Mouse (Mus musculus) cerebellum, postnatal 36 days (tissue): ENCODE measurements around the gene Rab31.
A peak's percentile ranks its signal among the peaks of the same experiment; 100 is the strongest.

Experiments
- DNase-seq, 2 experiments: peaks; one replicate each; pipeline ENCODE4 v3.0.0; 2021 to 2022; ENCODE audit warnings: mixed read lengths in 2 of 2

Rab31 gene

DNA sequence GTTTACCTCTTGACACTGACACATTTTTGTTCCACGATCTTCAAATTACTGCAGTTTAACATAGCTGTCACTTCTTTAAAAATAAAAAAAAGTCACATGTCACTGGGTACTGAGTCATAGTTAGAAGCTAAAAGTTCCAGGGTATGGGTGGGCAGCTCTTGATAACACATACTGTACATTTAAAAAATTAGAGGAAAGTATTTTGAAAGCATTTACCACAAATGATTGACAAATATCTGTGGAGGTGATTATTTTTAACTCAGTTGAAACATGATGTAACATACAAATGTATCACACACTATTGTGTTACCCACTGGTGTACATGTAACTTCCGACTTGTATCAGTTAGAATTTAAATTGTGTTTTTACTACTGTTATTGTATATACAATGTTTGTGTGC is 37.5 kb downstream of the Rab31 start:
- DNase-seq, result no peak

DNA sequence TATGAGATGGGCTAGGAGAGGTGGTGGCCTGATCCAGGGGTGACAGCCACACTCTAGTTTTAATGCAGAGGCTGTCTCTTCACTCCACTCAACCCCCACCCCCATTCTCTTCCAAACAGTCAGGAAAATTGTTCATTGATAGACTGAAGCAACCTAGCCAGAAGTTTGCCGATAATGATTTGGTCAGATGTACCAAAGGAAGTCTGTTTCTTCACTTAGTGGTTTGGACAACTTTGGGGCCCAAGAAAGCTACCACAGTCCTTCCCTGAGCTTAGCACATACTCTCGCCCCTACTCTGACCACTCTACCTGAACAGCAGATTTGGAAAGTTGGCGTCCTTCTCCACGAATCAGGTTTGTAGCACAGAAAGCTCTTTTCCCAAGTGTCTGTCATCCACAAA is 39.9 kb downstream of the Rab31 start:
- no peak for DNase-seq

DNA sequence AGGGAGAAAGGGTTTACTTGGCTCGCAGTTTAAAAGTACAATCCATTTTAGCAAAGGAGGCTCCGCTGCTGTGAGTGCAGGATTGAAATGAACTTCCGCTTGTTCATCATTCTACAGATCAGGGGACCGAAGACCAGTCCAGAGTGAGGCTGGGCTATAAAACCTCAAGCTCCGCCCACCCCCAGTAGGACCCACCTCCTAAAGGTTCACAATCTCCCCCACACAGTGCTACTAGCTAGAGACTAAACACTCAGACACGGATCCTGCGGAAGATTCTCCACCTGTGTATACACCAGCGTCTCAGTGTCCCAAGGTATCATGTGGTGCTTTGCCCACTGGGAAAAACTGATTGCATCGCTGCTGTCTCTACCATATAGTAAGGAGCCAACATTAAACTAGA is 40.8 kb downstream of the Rab31 start:
- DNase-seq, result no peak

DNA sequence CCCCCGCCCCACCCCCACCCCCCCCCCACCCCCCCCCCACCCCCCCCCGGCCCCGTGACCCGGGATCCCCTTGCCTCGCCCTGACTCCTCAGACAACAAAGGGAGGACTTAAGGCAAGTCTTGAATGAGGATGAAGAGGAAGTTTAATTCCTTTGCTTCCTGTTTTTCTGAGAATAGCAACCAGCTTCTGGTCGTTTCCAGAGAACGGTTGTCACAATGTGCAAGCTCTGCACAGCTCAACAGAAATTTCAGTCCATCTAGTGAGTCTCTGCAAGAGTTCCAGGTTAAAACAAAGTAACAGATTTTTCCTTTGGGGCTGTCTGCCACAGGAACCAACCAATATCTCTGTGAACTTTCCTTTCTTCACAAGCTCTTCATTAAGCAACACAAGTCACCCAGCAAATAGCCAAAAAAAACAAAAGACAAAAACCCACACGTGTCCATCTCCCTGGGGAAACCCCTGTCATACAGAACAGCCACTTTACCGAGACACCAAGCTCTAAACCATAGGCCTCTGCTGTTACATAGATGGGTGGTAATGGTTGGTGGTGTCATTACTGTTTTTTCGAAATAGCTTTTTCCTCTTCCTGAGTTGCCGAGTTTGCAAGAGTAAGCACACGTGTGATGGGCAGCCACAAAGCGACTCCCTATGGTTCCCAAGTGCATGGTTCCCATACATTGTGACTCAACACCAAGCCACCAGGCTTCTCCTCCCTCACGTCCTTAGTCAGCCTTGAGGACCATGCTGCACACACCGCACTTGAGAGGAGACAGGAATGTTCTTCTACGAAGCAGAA is 42.4 kb downstream of the Rab31 start:
- no peak for DNase-seq

DNA sequence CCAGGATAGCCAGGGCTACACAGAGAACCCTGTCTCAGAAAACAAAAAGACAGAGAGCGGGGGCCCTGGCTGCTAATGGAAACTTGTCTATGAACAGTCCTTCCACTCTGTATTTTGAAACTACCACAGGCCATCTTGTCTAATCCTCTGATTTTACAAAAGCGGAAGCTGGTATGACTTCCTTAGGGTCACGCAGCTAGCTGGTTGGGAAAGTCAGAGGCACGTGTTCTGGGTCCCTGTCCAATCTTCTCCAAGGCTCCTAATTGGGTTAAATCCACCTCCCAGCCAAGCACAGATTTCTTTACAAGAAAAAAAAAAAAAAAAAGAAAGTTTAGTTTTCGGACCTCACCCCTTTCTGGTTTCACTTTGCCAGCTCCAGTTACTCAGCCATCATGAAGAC is 45.8 kb downstream of the Rab31 start:
- no peak for DNase-seq

DNA sequence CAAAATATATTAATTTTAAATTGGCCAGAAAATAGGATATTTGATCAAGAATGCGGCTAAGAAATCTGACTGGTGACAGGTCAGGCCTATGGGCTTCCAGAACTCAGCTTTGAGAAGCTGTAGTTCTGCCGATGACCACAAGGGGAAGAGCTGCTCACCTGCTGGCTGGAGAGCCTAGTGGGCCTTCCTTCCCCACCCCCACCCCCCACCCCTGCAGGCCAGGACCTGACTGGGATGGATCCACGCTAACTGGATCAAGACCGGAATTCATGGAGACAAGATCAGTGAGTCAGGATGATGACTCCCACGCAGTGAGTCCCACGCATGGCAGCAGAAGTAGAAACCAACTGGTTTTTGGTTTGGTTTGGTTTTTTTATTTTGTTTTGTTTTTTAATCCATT is 46.3 kb downstream of the Rab31 start:
- DNase-seq, result no peak

DNA sequence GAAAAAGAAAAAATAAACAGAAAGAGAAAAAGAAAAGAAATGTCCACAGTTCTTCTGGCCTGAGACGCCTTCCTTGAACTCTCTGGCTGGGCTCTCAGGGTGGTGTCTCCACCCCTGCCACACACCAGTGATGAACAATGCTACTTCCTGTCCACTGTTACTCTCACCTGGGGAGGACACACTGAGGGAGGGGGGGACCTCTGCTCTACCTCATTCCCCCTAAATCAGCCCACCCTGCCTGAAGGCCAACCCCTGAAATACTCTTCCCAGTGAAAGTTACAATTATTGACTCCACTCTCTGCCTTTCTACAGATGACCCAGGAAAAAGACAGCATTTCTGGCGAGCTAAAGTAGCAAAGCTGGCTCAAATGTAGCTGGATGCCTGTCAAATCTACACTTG is 46.7 kb downstream of the Rab31 start:
- DNase-seq, result no peak

DNA sequence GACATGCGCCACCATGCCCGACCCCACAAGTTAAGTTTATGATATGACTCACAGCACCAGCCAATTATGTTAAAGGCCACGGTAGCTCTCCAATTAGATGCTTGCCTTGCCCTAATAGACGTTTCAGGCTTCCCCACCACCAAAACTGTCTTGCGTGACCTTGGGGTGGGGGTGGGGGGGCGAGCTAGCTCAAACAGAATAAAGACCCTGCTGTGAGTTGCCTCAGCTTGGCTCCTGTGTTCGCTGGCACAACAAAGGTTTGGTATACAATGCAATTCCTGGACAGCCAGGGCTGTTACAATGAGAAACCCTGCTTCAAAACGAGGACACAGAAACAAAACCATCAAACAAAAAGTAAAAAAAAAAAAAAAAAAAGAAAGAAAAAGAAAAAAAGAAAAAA is 47.2 kb downstream of the Rab31 start:
- DNase-seq, result no peak

DNA sequence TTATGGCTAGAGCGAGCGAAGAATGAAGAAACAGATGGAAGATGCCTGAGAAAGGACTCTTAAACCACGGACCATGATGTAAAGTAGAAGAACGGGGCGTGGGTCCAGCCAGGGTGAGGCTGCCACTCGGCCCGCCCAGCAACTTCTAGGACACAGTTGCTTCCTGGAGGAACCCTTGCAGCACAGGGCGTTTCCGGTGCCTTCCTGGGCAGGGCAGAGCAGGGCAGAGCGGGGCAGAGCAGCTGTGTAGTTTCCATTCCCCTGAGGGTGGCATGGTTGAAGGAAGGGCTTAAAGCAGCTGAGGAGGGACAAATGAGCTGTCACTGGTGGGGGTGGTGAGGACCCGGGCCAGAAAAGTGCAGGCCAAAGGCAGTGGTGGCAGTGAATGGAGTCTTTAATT is 48.3 kb downstream of the Rab31 start:
- DNase-seq, result no peak

DNA sequence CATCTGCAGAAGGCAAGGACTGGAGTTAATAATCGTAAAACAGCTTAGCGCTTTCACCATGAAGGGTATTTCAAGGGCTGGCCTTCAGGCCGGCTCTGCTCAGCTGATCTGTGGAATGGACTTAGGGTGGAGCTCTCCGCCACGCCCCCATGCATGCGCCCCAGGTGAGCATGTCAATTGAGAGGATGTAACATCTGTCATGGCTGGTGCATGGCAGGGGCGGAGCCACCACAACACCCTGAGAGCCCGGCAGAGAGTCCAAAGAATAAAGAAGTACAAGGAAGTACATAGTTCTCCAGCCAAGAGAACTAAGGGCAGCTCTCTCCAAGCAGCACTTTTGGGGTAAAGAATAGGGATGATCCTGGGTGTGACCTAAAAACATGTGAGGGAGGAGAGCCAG is 48.9 kb downstream of the Rab31 start:
- no peak for DNase-seq

DNA sequence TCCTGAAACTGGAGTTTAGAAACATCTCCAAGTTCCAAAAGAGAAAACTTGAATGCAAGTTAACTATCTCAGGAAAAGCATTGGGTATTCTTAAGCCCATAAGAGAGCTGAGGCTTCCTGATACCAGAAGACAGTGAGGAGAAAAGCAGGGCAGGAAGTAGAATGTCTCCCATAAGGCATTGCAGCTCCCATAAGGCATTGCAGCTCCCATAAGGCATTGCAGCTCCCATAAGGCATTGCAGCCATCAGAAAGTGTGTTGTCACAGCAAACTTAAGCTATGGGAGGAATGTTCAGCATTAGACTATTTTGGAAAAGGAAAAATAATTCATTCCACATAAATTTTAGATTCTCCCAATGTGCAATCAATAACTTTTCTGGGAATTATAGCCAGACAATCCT is 51.2 kb downstream of the Rab31 start:
- DNase-seq, result no peak

DNA sequence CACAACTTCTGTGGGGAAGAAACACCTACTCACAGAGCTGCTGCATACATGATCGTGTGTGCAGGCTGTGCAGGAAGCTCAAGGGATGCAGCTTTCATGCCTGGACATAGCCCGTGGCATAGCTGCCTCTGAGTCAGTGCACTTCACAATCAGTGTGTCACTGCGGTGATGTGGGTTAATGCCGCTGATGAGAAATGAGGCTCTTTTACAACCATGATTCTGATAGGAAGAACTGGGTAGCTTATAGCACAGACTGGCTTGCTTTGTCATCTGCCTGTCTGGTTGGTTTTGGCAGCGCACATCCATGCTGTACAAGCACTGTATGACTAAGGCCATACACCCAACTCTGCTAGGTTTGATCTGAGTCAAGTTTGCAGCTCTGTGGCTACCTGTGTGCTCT is 52.7 kb downstream of the Rab31 start:
- DNase-seq, result no peak

DNA sequence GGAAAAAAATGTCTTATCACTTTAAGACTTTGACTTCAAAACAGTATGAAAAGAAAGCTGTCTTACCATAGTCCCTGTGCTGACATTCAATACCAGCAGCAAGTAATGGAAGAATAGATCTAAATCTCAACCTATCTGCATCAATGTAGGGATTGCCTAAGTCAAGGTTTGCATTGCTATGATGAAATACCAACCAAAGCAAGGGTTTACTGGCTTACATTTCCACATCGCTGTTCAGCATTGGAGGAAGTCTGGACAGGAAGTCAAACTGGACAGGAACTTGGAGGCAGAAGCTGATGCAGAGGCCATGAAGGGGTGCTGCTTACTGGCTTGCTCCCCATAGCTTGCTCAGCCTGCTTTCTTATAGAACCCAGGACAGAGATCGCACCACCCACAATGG is 54.0 kb downstream of the Rab31 start:
- DNase-seq, result no peak

DNA sequence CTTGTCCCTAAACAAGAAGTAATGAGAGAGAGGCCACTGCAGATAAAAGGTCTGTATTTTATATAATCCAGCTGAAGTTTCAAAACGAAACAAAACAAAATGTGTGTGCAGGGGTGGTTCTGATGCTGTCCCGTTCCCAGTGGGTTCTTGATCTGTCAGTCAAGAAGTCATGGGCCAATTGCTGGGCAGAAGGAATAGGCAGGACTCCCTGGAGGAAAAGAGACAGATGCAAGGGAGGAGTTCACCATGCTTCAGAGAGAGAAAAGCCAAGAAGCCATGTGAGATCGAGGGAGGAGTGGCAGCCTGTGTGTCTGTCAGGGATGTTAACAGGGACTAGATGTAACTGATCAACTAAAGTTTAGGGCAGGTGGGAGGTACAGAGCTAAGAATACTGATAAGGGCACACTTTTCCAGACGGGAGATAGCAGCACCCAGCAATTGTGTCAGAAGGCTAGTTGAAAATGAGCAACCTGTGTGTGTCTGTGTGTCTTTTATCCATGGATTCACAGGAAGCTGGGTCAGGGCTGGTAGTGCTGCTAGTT is 54.8 kb downstream of the Rab31 start:
- no peak for DNase-seq

DNA sequence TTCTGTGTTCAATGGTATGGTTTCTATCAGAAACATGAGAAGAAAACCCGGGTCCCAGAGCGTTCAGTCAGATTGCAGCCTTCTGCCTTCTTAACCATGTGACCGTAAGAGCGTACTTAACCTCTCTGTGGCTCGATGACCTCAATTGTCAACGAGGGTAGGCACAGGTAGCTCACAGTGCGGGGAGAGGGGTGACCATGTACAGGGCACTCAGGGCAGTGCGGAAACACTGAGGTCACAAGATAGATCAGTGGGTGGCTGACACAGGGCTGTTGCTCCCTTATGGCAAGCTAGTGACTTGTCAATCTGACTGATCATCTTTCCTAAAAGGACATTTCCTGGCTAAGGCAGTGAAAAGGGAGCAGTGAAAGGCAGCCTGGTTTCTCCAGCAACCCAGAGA is 58.5 kb downstream of the Rab31 start:
- DNase-seq, result no peak

DNA sequence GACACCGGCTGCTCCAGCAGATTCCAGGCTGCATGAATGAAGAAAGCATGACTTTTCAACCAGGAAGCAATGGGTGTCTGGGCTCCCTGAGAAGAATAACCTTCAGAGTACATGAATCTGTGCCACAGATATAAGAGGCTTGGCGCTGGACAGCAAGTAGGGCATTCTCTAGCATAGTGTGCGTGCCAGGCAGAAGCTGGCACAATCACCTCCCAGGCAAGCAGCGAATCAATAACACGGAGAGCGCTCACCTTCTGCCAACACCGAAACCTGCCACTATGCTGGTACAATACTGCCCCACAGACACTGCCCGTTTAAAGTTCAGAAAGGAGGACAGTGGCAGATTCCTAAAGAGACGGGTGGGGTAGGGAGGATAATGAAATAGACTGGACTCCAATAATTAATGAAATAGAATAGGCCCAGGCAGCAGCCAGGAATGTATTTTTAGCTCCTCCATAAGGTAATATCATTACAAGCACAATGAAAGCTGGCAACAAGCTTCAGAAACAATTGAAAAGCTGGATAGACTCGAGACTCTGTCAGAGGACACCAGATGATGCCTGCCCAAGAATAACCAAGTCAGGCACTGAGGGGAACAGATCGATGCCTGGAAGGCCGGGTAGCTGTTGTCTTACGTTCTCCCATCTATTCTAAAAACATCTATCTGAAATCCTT is 59.6 kb downstream of the Rab31 start:
- DNase-seq, result peak; percentile 66

DNA sequence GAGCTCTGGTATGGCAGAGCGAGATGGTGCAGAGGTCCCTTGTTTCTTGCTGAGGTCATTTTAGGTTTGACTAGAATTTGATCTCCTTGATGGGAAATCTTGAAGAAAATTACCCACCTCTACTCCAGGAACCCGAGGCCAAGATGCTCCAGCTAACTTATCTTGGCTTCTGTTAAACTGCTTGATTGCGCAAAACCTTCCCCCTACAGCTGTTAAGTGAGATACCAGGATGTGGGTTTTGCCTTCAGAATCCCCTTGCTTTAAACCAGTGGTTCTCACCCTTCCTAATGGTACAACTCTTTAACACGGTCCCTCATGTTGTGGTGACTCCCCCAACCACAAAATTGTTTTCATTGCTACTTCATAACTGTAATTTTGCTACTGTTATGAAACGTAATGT is 60.8 kb downstream of the Rab31 start:
- no peak for DNase-seq

DNA sequence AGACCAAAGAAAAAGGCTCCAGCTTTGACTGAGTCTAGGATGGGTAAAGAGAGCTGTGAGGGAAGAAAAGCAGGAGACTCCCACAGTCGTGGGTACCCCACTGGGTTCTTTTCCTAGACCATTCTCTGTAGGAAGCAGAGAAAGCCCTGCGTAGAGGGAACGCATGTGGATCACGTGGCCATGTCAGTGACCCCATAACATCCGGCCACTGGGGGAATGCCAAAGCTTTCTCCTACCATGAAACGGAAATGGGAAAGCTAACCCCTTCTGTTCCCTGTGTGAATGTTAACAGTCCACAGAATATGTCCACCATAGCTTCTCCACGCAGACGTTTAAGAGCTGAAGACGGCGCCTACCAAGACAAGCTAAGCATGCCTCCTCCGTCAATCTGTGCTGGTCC is 62.0 kb downstream of the Rab31 start:
- no peak for DNase-seq

DNA sequence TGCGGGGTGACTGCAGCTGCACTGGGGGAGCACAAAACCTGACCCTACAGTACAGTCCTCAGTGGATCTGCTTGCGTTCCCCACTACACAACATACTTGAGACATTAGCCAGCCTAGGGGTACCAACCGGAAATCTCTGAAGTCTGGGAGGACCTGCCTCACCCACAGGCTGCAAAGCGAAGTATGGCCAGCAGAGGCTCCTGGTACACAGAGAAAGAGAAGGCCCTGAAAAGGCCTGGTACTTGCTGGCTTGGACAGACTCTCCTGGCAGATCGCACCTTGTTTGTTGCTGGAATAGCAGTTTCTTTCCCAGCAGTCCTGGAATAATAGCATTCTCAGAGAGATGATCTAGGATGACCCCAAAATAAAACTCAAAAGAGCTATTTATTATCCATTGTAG is 66.3 kb downstream of the Rab31 start:
- DNase-seq, result peak; percentile 67 to 71

DNA sequence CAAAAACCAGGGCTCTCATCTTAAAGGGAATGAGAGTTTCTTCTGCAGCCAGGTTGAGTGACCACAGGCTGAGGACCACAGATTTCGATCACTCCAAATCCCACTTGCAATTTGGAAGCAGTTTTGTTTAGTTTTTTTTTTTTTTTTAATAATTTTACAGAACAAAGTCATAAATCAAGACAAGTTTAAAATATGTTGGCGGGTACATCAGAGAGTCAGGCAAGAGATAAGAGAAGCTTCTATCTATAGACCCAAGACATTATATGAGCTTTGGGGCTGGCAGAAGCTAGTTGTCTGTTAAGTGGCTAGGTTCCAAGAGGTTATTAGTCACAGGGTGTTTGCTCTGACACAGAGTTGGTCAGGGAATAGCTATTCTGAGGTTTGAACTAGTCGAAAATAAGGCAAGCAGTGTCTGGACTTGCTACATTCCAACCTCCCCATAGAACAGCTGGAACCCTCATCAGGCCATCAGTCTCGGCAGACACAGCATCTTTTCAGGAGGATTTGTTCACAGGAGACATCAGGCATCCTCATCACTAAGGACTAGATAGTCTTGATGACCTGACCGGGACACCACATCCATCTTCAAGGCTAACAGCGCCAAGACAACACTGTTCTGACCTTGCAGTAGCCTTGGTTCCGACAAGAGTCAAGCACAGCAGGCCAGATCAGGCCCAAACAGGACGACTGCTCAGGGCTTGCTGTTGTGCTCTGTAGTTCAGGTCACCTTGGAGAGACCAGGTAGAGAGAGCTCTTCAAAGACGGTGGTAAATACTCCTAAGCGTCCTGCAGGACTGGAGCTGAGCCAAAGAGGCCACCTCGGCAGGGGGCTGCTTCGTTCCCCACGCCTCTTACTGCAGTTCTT is 68.8 kb downstream of the Rab31 start:
- DNase-seq, result no peak

DNA sequence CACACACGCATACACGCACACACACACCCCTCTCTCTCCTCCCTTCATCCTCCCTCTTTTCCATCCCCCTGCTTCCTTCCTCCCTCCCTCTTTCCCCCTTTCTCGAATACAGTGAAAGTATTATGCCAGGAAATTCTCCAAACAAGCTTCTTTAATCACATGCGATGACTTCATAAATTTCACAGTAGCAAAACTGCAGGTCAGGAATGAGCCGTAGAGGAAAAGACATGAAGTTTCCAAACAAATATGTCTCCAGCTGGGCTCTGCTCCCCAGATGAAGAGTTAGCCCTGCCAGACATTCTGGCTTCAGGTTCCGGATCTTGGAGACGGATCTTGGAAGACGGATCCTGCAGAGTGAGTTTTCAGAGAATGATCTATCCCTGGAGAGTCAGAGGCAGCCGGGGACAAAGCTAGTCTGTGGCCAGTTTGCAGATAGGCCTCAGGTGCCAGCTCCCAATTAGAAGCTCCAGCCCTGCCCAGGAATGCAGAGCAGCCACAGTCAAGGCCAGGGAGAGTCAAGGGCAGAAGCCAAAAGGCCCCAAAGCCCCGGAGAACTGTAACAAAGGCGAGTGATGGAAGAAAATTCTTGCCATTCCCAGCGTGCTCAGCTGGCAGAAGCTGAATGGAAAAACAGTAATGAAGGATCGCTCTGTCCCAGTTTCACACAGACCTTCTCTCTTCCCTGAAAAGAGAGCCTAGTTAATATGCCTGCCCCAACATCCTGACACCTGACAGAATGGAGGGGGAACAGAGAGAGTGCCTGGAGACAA is 70.6 kb downstream of the Rab31 start:
- DNase-seq, result peak; percentile 39 to 49

DNA sequence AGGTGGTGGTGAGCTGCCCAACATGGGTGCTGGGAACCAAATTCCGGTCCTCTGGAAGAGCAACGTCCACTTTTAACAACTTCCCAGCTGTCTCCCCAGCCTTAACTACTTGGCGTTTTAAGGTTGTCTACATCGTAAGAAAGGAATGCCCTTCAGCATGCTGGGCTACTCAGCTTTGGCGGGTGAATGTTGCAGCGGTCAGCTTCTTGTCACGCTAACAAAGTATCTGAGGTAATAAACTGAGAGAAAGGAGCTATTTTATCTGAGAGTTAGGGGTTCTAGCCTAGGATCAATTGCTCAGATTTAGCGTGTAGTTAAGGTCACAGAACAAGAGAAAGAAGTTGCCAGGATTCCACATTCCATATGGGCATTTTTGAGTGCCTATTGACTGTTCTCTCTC is 71.2 kb downstream of the Rab31 start:
- no peak for DNase-seq

DNA sequence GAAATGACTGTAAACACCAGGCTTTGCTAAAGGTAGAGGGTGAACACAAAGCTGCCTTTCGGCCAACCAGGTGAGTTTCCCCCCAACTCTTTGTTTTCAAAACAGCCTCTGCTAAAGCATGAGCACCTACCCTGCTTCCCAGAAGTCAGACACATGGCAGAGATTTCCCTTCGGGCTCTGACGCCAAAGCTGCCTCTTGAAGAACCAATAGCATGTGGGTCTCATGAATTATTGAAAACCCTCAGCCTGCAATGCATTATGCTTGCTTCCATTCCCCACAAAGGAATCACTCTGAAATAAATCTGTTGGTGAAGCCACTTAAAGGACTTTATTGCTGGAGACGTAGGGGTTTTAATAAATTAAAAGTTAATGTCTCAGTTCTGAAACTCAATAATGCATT is 72.5 kb downstream of the Rab31 start:
- no peak for DNase-seq
